Mouse (Mus musculus): ENCODE data around the gene Ppp2r2c.

GRCm38 (mm10) chr5:36990196-36990595 lies 121.9 kb downstream of the Ppp2r2c start:
- TF ChIP-seq CTCF (IDR thresholded peaks at IDR 0.05) (no peak), POLR2A (IDR thresholded peaks at IDR 0.05; ENCODE audit: insufficient read depth, low read depth, low read length) (no peak), EP300 (IDR thresholded peaks at IDR 0.05; ENCODE audit: insufficient read depth, low read depth, low read length) (no peak)
